Mouse (Mus musculus) liver, postnatal 0 days (tissue): ENCODE data around the gene Dupd1. TPM values are rescaled to one million over a fixed set of nuclear protein-coding genes. Genes with fewer than 3 reads are reported as not detected.

Source experiments
- ATAC-seq: fragments of 200-750 bp; cut with Nextera tagmentation; 2 replicates; pipeline ENCODE4 v1.8.0; 2017; ENCODE audit warnings: mild to moderate bottlenecking, moderate library complexity
- DNase-seq: peaks from one replicate; pipeline ENCODE4 v3.0.0-alpha.2; 2016
- H3K27ac ChIP-seq: fragments of 300-500 bp; sonication (generic); 2 replicates; pipeline ENCODE4 v1.5.1; 2014; ENCODE audit warnings: antibody characterized with exemption, moderate library complexity, mild to moderate bottlenecking, low read depth
- H3K27me3 ChIP-seq: fragments of 300-500 bp; sonication (generic); 2 replicates; pipeline ENCODE4 v1.6.1; 2014; ENCODE audit warnings: low read length, control low read depth, mixed read lengths; ENCODE audit not compliant: insufficient read depth
- H3K36me3 ChIP-seq: fragments of 300-500 bp; sonication (generic); replicated peaks from 2 replicates; pipeline ENCODE4 v1.6.1; 2014; ENCODE audit warnings: mild to moderate bottlenecking, control low read depth, low read length, moderate library complexity, mixed read lengths; ENCODE audit not compliant: insufficient read depth
- H3K4me1 ChIP-seq: fragments of 300-500 bp; sonication (generic); 2 replicates; pipeline ENCODE4 v1.6.1; 2014; ENCODE audit warnings: antibody characterized with exemption, mild to moderate bottlenecking, control low read depth; ENCODE audit not compliant: insufficient read depth
- H3K4me2 ChIP-seq: fragments of 300-500 bp; sonication (generic); 2 replicates; pipeline ENCODE4 v1.6.1; 2014; ENCODE audit warnings: low read depth, mild to moderate bottlenecking, low read length, moderate library complexity, mixed read lengths
- H3K4me3 ChIP-seq: fragments of 300-500 bp; sonication (generic); 2 replicates; pipeline ENCODE4 v1.5.1; 2014; ENCODE audit warnings: low read depth, low read length
- H3K9ac ChIP-seq: fragments of 300-500 bp; sonication (generic); replicated peaks from 2 replicates; pipeline ENCODE4 v1.6.1; 2014; ENCODE audit warnings: mild to moderate bottlenecking, moderate library complexity
- H3K9me3 ChIP-seq: fragments of 300-500 bp; sonication (generic); 2 replicates; pipeline ENCODE4 v1.6.1; 2016; ENCODE audit warnings: mild to moderate bottlenecking, control low read depth, low read length, mixed read lengths
- CTCF ChIP-seq: sonication (generic); IDR thresholded peaks from 2 replicates; pipeline ENCODE4 v1.5.1; 2016; ENCODE audit warnings: antibody characterized with exemption, low read depth
- EP300 ChIP-seq: IDR thresholded peaks from 2 replicates; pipeline ENCODE4 v1.6.1; 2016; ENCODE audit warnings: antibody characterized with exemption, low read depth, mild to moderate bottlenecking
- WGBS: fragments of 180-500 bp; shearing (Covaris S2); extraction: QIAGEN DNeasy Blood & Tissue Kit; methylation state at CpG from one replicate; pipeline ENCODE4 v1.1.7; 2014; ENCODE audit not compliant: insufficient replicate concordance; 5-methylcytosine and 5-hydroxymethylcytosine counted together
- polyA plus RNA-seq: library from polyadenylated mRNA; unstranded; fragments of >200 nt; fragmentation: Nextera tagmentation; extraction: Ambion mirVana; gene quantifications from 2 replicates; pipeline ENCODE4 v1.2.1, GENCODE M21; 2015

Dupd1 gene
- polyA plus RNA-seq, 1 experiment from 2014 or later, result not detected

- Histone ChIP-seq H3K4me1 (peaks cover 21% of the 10 kb centered on the region), H3K27me3 (no peaks in the 10 kb centered on the region), H3K9me3 (no peaks in the 10 kb centered on the region), H3K36me3 (no peaks in the 10 kb centered on the region), H3K9ac (peak within 1 kb of the TSS; percentile 94), H3K27ac (peak within 1 kb of the TSS; percentile 90), H3K4me3 (peak within 1 kb of the TSS; percentile 99), H3K4me2 (peak within 1 kb of the TSS; percentile 92)
- DNase-seq (peak; percentile 92), ATAC-seq (peak; percentile 85)
- WGBS, result 6% methylated on average over 52 of the region's 52 CpGs
- no peak for TF ChIP-seq CTCF
- no peak for TF ChIP-seq EP300
Measured at GRCm38 (mm10) chr14:21750008-21750880, 35.9 kb upstream of the Dupd1 start, which contains the start of gene Samd8. TSS of gene Samd8 (plus strand) at chr14:21750531.

DNA sequence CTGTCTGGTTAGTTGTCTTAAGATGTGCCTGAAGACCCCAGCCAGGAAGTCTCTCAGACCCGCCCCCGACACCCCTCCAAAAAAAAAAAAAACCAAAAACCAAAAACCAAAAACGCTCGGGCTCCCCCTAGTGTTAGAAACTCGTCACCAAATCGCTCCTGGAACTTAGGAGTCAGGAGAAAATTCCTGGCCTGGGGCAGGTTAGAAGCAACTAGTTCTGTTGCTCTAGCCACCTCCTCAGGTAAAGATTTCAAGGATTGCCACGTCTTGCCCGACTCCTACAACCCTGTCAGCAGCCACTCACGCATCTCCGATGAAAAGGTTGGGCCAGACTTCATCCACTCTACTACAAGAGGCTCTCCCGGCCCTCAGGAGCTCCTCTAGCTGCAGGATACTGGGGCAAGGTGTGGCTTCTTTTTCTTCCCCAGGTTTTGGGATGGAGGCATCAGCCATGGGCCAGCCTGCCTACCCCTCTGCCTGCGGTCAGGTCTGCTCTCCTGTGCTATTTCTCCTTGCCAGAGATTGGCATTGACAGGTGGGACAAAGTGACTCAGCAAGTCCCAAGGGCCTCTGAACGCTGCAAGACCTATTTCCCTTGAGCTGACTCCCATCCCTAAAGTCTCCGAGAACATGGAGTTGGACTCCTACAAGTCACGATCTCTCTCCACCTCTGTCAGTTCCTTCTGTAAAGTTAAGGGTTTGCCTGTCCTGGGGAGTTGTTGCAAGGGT is 33.9 kb upstream of the Dupd1 start:
- 39% methylated on average over 15 of the region's 15 CpGs for WGBS
- H3K36me3 ChIP-seq, result no peaks in the 10 kb centered on the region
- H3K4me3 ChIP-seq, result no peak overlapping the region
- H3K9ac ChIP-seq, result no peak overlapping the region
- ATAC-seq, result no peak
- H3K9me3 ChIP-seq, result no peaks in the 10 kb centered on the region
- no peak overlapping the region for H3K4me2 ChIP-seq
- DNase-seq, result peak; percentile 36
- H3K27ac ChIP-seq, result no peak overlapping the region
- TF ChIP-seq CTCF (peak; percentile 60), EP300 (no peak)
- H3K27me3 ChIP-seq, result no peaks in the 10 kb centered on the region
- H3K4me1 ChIP-seq, result peaks cover 15% of the 10 kb centered on the region

- H3K4me1 ChIP-seq, result peaks cover 10% of the 10 kb centered on the region
- H3K27ac ChIP-seq, result no peak overlapping the region
- no peak overlapping the region for H3K4me3 ChIP-seq
- H3K4me2 ChIP-seq, result no peak overlapping the region
- ATAC-seq (no peak), DNase-seq (no peak)
- no peaks in the 10 kb centered on the region for H3K36me3 ChIP-seq
- 59% methylated on average over 14 of the region's 14 CpGs for WGBS
- no peak overlapping the region for H3K9ac ChIP-seq
- TF ChIP-seq CTCF (no peak), EP300 (no peak)
- H3K9me3 ChIP-seq, result no peaks in the 10 kb centered on the region
- no peaks in the 10 kb centered on the region for H3K27me3 ChIP-seq
Measured at GRCm38 (mm10) chr14:21747436-21748141, 33.2 kb upstream of the Dupd1 start.

- TF ChIP-seq CTCF (no peak), EP300 (no peak)
- no peak for ATAC-seq
- no peak overlapping the region for H3K27ac ChIP-seq
- H3K4me2 ChIP-seq, result no peak overlapping the region
- no peak overlapping the region for H3K9ac ChIP-seq
- WGBS, result 82% methylated on average over 2 of the region's 2 CpGs
- H3K4me3 ChIP-seq, result no peak overlapping the region
- H3K9me3 ChIP-seq, result no peaks in the 10 kb centered on the region
- no peak for DNase-seq
- H3K4me1 ChIP-seq, result peaks cover 4% of the 10 kb centered on the region
- no peaks in the 10 kb centered on the region for H3K27me3 ChIP-seq
- no peaks in the 10 kb centered on the region for H3K36me3 ChIP-seq
Measured at GRCm38 (mm10) chr14:21746846-21747245, 32.5 kb upstream of the Dupd1 start.

DNA sequence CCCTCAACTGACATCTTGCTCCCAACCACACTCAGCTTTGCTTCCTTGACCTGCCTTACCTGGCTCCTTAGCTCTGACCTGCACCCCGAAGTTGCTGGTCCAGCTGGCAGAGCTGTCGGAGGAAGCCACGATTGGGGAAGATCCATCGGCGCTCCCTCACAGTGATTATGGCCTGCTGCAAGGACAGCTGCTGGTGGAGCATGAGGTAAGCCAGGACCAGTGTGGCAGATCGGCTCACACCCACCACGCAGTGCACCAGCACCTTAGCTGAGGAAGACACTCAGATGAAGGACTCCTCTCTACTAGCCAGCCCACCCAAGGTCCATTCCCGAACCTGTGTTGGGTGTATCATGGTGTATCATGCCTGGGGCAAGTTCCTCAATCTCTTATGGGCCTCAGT is 31.9 kb upstream of the Dupd1 start:
- no peak for ATAC-seq
- WGBS, result 79% methylated on average over 8 of the region's 8 CpGs

GRCm38 (mm10) chr14:21745149-21745548 is 30.8 kb upstream of the Dupd1 start:
- WGBS, result 52% methylated on average over 5 of the region's 5 CpGs
- Histone ChIP-seq H3K4me2 (no peak overlapping the region), H3K4me1 (no peaks in the 10 kb centered on the region), H3K27me3 (no peaks in the 10 kb centered on the region), H3K4me3 (no peak overlapping the region), H3K27ac (no peak overlapping the region), H3K9ac (no peak overlapping the region), H3K36me3 (no peaks in the 10 kb centered on the region), H3K9me3 (no peaks in the 10 kb centered on the region)
- TF ChIP-seq CTCF (no peak), EP300 (no peak)
- ATAC-seq (peak; percentile 32; the same call in 1 of the 2 replicates), DNase-seq (no peak)

More for the DNA sequence above, 31.9 kb upstream of the Dupd1 start:
- TF ChIP-seq EP300 (no peak), CTCF (no peak)
- Histone ChIP-seq H3K36me3 (no peaks in the 10 kb centered on the region), H3K9me3 (no peaks in the 10 kb centered on the region), H3K9ac (no peak overlapping the region), H3K4me1 (no peaks in the 10 kb centered on the region), H3K27ac (no peak overlapping the region), H3K4me2 (no peak overlapping the region), H3K4me3 (no peak overlapping the region), H3K27me3 (no peaks in the 10 kb centered on the region)
- DNase-seq, result no peak
